ENCODE assay signal across 24 mouse cellular contexts in the genomic region with DNA sequence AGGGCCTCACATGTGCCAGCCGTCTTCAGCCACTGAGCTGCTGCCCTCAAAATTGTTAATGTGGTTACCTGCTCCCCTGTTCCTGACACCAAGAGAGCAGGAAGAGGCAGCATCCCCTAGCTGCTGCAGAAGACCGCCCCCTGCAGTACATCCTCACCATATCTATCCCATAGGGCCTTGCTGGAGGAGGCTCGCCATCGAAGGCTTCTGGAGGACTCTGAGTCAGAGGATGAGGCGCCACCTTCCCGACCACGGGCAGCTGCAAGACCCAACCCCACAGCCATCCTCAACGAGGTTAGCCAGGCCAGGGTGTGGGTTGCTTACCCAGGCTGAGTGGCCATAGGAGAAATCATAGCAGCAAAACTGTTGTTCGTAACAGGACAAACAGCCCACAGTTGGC. TPM values are rescaled to one million over a fixed set of nuclear protein-coding genes. Genes with fewer than 3 reads are reported as not detected.
DNase-seq lines count a peak whose midpoint lies in the region; ATAC-seq and TF ChIP-seq lines count a peak whose summit lies in the region.
"Had no signal": no experiment of that assay in that cellular context is flagged by ENCODE, and none has a peak within 500 bp of the region (broad histone marks: within the 10 kb centered on the region; RNA-seq: fewer than 3 reads in every experiment).

No protein-coding gene starts in this region.

- no peak overlapping the region for H3K27ac ChIP-seq in heart, embryonic 11.5 days (ENCODE audit: low read depth, low read length)
- no peak overlapping the region for H3K27ac ChIP-seq in lung, postnatal 0 days (ENCODE audit: low read length)
- H3K27ac ChIP-seq in CH12.LX (ENCODE audit: insufficient read depth, low read depth), result no peak overlapping the region
- H3K27ac ChIP-seq: heart, embryonic 15.5 days; liver, embryonic 12.5 days; macrophage; midbrain, embryonic 13.5 days; neural tube, embryonic 15.5 days; stomach, postnatal 0 days had no signal

- peaks cover 2% of the 10 kb centered on the region; the same call in 1 of the 2 replicates for H3K27me3 ChIP-seq in heart, embryonic 11.5 days (ENCODE audit: control insufficient read depth, insufficient read depth, low read length)
- H3K27me3 ChIP-seq in lung, postnatal 0 days (replicated peaks; ENCODE audit: insufficient read depth, low read length), result no peaks in the 10 kb centered on the region
- no peaks in the 10 kb centered on the region for H3K27me3 ChIP-seq in CH12.LX (replicated peaks)
- H3K27me3 ChIP-seq: midbrain, embryonic 13.5 days; neural tube, embryonic 15.5 days had no signal

- 80% methylated on average over 9 of the region's 9 CpGs for WGBS in heart, embryonic 11.5 days (ENCODE audit: insufficient replicate concordance)
- WGBS in lung, postnatal 0 days, result 82% methylated on average over 9 of the region's 9 CpGs

- in situ Hi-C loops in CH12.LX (cut with MboI; ENCODE audit: low pct_ligation_motif_present, low pct_unique_long_range_greater_than_20kb, low sequenced_read_pairs), result no loop called here

- TF ChIP-seq RAD21 in CH12.LX (IDR thresholded peaks at IDR 0.05; ENCODE audit: low read depth, low read length), result peak; percentile 5; the same call in 1 of the 2 replicates

- no peaks in the 10 kb centered on the region for H3K9me3 ChIP-seq in heart, embryonic 11.5 days (replicated peaks; ENCODE audit: control insufficient read depth, low read length)
- no peaks in the 10 kb centered on the region for H3K9me3 ChIP-seq in lung, postnatal 0 days (ENCODE audit: low read length)
- H3K9me3 ChIP-seq in CH12.LX (replicated peaks; ENCODE audit: low read length), result no peaks in the 10 kb centered on the region
- H3K9me3 ChIP-seq: heart, embryonic 15.5 days; liver, embryonic 12.5 days; midbrain, embryonic 13.5 days; neural tube, embryonic 15.5 days had no signal

- no peak for TF ChIP-seq POLR2A in CH12.LX (IDR thresholded peaks at IDR 0.05; ENCODE audit: low read depth, low read length)

- TF ChIP-seq CTCF in lung, postnatal 0 days (IDR thresholded peaks at IDR 0.05), result peak; percentile 19; the same call in 1 of the 2 replicates
- TF ChIP-seq CTCF in CH12.LX (conservative IDR thresholded peaks at IDR 0.05 in 1 of 2, IDR thresholded peaks at IDR 0.05 in 1 of 2; ENCODE audit: low read depth in 2 of 2, low read length in 2 of 2), result 0 out of 4 replicates have a peak, but pooled peaks of 1 of the 2 experiments have one; percentile 16

- peaks cover 20% of the 10 kb centered on the region for H3K4me1 ChIP-seq in heart, embryonic 11.5 days (ENCODE audit: control insufficient read depth, insufficient read depth, low read length)
- H3K4me1 ChIP-seq in lung, postnatal 0 days (ENCODE audit: insufficient read depth, low read depth, low read length), result no peaks in the 10 kb centered on the region
- H3K4me1 ChIP-seq in CH12.LX (ENCODE audit: control insufficient read depth in 1 of 2, insufficient read depth in 2 of 2), result peaks cover 15 to 35% of the 10 kb centered on the region in 2 experiments

- dilution Hi-C loops in CH12.LX (cut with MboI; ENCODE audit: extremely low pct_ligation_motif_present, extremely low pct_unique_long_range_greater_than_20kb, low sequenced_read_pairs), result no loop called here

- no peak overlapping the region for H3K4me3 ChIP-seq in heart, embryonic 11.5 days (ENCODE audit: low read depth, low read length)
- H3K4me3 ChIP-seq in lung, postnatal 0 days (ENCODE audit: low read depth, low read length), result no peak overlapping the region
- H3K4me3 ChIP-seq in CH12.LX (replicated peaks in 1 of 3; ENCODE audit: low read depth in 2 of 3, low read length in 2 of 3, poor library complexity in 1 of 3), result no peak overlapping the region
- H3K4me3 ChIP-seq: heart, embryonic 15.5 days; liver, embryonic 12.5 days; midbrain, embryonic 13.5 days; neural tube, embryonic 15.5 days had no signal

- no peak overlapping the region for H3K9ac ChIP-seq in heart, embryonic 11.5 days (ENCODE audit: low read depth, low read length)
- no peak overlapping the region for H3K9ac ChIP-seq in lung, postnatal 0 days (replicated peaks; ENCODE audit: low read depth)
- H3K9ac ChIP-seq in CH12.LX (ENCODE audit: insufficient read depth, low read depth), result no peak overlapping the region
- H3K9ac ChIP-seq: heart, embryonic 15.5 days; liver, embryonic 12.5 days; liver, postnatal 0 days; midbrain, embryonic 13.5 days; neural tube, embryonic 15.5 days had no signal

- ATAC-seq in heart, embryonic 11.5 days (replicated peaks; ENCODE audit: insufficient number of reproducible peaks, low FRiP score, low TSS enrichment), result no peak
- ATAC-seq in lung, postnatal 0 days, result no peak
- ATAC-seq: forebrain, embryonic 16.5 days; hindbrain, embryonic 16.5 days; liver, embryonic 12.5 days; liver, postnatal 0 days; midbrain, embryonic 13.5 days had no signal

- H3K79me2 ChIP-seq in CH12.LX (replicated peaks; ENCODE audit: control insufficient read depth, extremely low read depth, insufficient read depth, poor library complexity, severe bottlenecking), result peaks cover 2% of the 10 kb centered on the region; the same call in 1 of the 2 replicates

- H3K36me3 ChIP-seq in heart, embryonic 11.5 days (ENCODE audit: control insufficient read depth, insufficient read depth, low read length), result peaks cover 2% of the 10 kb centered on the region; the same call in 1 of the 2 replicates
- peaks cover 11% of the 10 kb centered on the region for H3K36me3 ChIP-seq in lung, postnatal 0 days (ENCODE audit: insufficient read depth, low read length)
- peaks cover 54 to 93% of the 10 kb centered on the region in 2 experiments for H3K36me3 ChIP-seq in CH12.LX (replicated peaks in 1 of 2; ENCODE audit: control insufficient read depth in 1 of 2, insufficient read depth in 1 of 2, low read length in 1 of 2)

- no peak overlapping the region for H3K4me2 ChIP-seq in heart, embryonic 11.5 days
- no peak overlapping the region for H3K4me2 ChIP-seq in lung, postnatal 0 days (replicated peaks; ENCODE audit: low read depth, low read length)
- H3K4me2 ChIP-seq in CH12.LX (ENCODE audit: insufficient read depth, low read depth, poor library complexity, severe bottlenecking), result no peak overlapping the region
- H3K4me2 ChIP-seq: heart, embryonic 15.5 days; liver, embryonic 12.5 days; midbrain, embryonic 13.5 days; neural tube, embryonic 15.5 days had no signal

- DNase-seq in heart, adult 11 months, result peak; percentile 82
- no peak for DNase-seq in lung, postnatal 0 days (ENCODE audit: low spot score)
- no peak for DNase-seq in lung, postnatal 25 days (ENCODE audit: low spot score)
- DNase-seq in CH12.LX (ENCODE audit: extremely low read depth), result no peak
- no peak for DNase-seq in ovary, adult 18-20 months (ENCODE audit: low spot score)
- DNase-seq: adrenal gland, adult 2 months; cerebellum, adult 8-10 months; gastrocnemius, postnatal 10 days; kidney, postnatal 10 days; layer of hippocampus, postnatal 36 days; left cerebral cortex, postnatal 4 days; liver, postnatal 0 days; right cerebral cortex, postnatal 4 days; thymus, postnatal 4 days had no signal

- TF ChIP-seq EP300 in lung, postnatal 0 days (IDR thresholded peaks at IDR 0.05), result no peak
- TF ChIP-seq EP300 in CH12.LX (IDR thresholded peaks at IDR 0.05; ENCODE audit: low read length), result no peak

TF ChIP-seq in CH12.LX, 34 proteins besides CTCF, POLR2A, EP300 and RAD21:
- TF ChIP-seq BHLHE40 (IDR thresholded peaks at IDR 0.05; ENCODE audit: low read depth, low read length) (no peak), JUND (conservative IDR thresholded peaks at IDR 0.05; ENCODE audit: low read depth, low read length) (no peak), CHD1 (IDR thresholded peaks at IDR 0.05; ENCODE audit: low read depth, low read length) (no peak), MYC (IDR thresholded peaks at IDR 0.05; ENCODE audit: low read depth, low read length) (no peak), HCFC1 (IDR thresholded peaks at IDR 0.05; ENCODE audit: low read depth, low read length) (no peak), ZKSCAN1 (IDR thresholded peaks at IDR 0.05; ENCODE audit: borderline replicate concordance, low read depth, low read length) (no peak), CHD2 (IDR thresholded peaks at IDR 0.05; ENCODE audit: low read length) (no peak), TCF12 (IDR thresholded peaks at IDR 0.05; ENCODE audit: low read depth, low read length) (no peak), SMC3 (IDR thresholded peaks at IDR 0.05; ENCODE audit: low read depth, low read length) (no peak), RCOR1 (conservative IDR thresholded peaks at IDR 0.05; ENCODE audit: low read depth, low read length) (no peak)

RNA-seq across cellular contexts. Expression of a gene that starts 5.3 kb away (rescaled TPM):
- 10.8 and 11.9 TPM in 2 replicates for polyA plus RNA-seq in heart, embryonic 11.5 days (2014; fragmentation: Nextera tagmentation; extraction: Ambion mirVana)
- polyA plus RNA-seq in lung, postnatal 0 days (2015; fragmentation: Nextera tagmentation; extraction: Ambion mirVana), result 3.1 and 3.4 TPM in 2 replicates
- total RNA-seq in CH12.LX (2012; rRNA removed) (0.21 and 0.47 TPM in 2 replicates), CH12.LX (2014; rRNA removed) (0.46 TPM in 1 of 2 replicates, not detected in the other)
- 0.85 and 0.87 TPM in 2 replicates for polyA plus RNA-seq in CH12.LX (2012; ENCODE audit: insufficient read length, low read depth)
- total RNA-seq: megakaryocyte-erythroid progenitor cell, adult 5-6 weeks had no signal
- polyA plus RNA-seq: macrophage had no signal

RNA-seq across cellular contexts. Expression of a gene that starts 6.1 kb away (rescaled TPM):
- 15.5 and 18.1 TPM in 2 replicates for polyA plus RNA-seq in heart, embryonic 11.5 days (2014; fragmentation: Nextera tagmentation; extraction: Ambion mirVana)
- polyA plus RNA-seq in lung, postnatal 0 days (2015; fragmentation: Nextera tagmentation; extraction: Ambion mirVana), result 16.8 and 19.2 TPM in 2 replicates
- total RNA-seq in CH12.LX (2012; rRNA removed) (10.1 and 10.7 TPM in 2 replicates), CH12.LX (2014; rRNA removed) (11.2 and 12.9 TPM in 2 replicates)
- 14.4 and 15.8 TPM in 2 replicates for polyA plus RNA-seq in CH12.LX (2012; ENCODE audit: insufficient read length, low read depth)

RNA-seq across cellular contexts. Expression of a gene that starts 12.6 kb away (rescaled TPM):
- 0.19 and 0.20 TPM in 2 replicates for polyA plus RNA-seq in heart, embryonic 11.5 days (2014; fragmentation: Nextera tagmentation; extraction: Ambion mirVana)
- polyA plus RNA-seq in lung, postnatal 0 days (2015; fragmentation: Nextera tagmentation; extraction: Ambion mirVana), result 3.1 and 3.3 TPM in 2 replicates
- total RNA-seq in CH12.LX (2012; rRNA removed), result 102 and 207 TPM in 2 replicates
- 55.0 and 60.3 TPM in 2 replicates for total RNA-seq in CH12.LX (2014; rRNA removed)
- 87.6 and 105 TPM in 2 replicates for polyA plus RNA-seq in CH12.LX (2012; ENCODE audit: insufficient read length, low read depth)

RNA-seq across cellular contexts. Expression of a gene that starts 15.7 kb away (rescaled TPM):
- polyA plus RNA-seq in heart, embryonic 11.5 days (2014; fragmentation: Nextera tagmentation; extraction: Ambion mirVana), result 3.6 and 4.1 TPM in 2 replicates
- polyA plus RNA-seq in lung, postnatal 0 days (2015; fragmentation: Nextera tagmentation; extraction: Ambion mirVana), result 10.0 and 11.0 TPM in 2 replicates
- total RNA-seq in CH12.LX (2012; rRNA removed) (6.1 and 6.5 TPM in 2 replicates), CH12.LX (2014; rRNA removed) (13.6 and 18.0 TPM in 2 replicates)
- polyA plus RNA-seq in CH12.LX (2012; ENCODE audit: insufficient read length, low read depth), result 3.1 and 3.9 TPM in 2 replicates
- polyA plus RNA-seq: adrenal gland, adult 2 months had no signal

RNA-seq across cellular contexts. Expression of a gene that starts 21.3 kb away (rescaled TPM):
- 5.0 and 5.2 TPM in 2 replicates for polyA plus RNA-seq in heart, embryonic 11.5 days (2014; fragmentation: Nextera tagmentation; extraction: Ambion mirVana)
- polyA plus RNA-seq in lung, postnatal 0 days (2015; fragmentation: Nextera tagmentation; extraction: Ambion mirVana), result 0.36 and 0.37 TPM in 2 replicates
- total RNA-seq in CH12.LX (2012; rRNA removed) (0.21 and 0.50 TPM in 2 replicates), CH12.LX (2014; rRNA removed) (not detected in 2 replicates)
- polyA plus RNA-seq in CH12.LX (2012; ENCODE audit: insufficient read length, low read depth), result not detected in 2 replicates
- total RNA-seq: megakaryocyte-erythroid progenitor cell, adult 5-6 weeks had no signal
- polyA plus RNA-seq: liver, postnatal 0 days; macrophage had no signal

Comparison
In these comparisons a context has a peak if more than half of its experiments do, and no peak if none do; other contexts are left out.
1. RNA of a gene that starts 12.6 kb away (polyA plus RNA-seq): 87.6 to 105 TPM in CH12.LX; 3.1 to 3.3 TPM in lung, postnatal 0 days and 0.19 to 0.20 TPM in heart, embryonic 11.5 days; every median in the first group is over 10 times any median in the second.